Mouse (Mus musculus): ENCODE data around the gene Rgs7bp. TPM values are rescaled to one million over a fixed set of nuclear protein-coding genes. Genes with fewer than 3 reads are reported as not detected.

Rgs7bp gene
- total and polyA plus RNA-seq, 3 experiments = not detected

DNA sequence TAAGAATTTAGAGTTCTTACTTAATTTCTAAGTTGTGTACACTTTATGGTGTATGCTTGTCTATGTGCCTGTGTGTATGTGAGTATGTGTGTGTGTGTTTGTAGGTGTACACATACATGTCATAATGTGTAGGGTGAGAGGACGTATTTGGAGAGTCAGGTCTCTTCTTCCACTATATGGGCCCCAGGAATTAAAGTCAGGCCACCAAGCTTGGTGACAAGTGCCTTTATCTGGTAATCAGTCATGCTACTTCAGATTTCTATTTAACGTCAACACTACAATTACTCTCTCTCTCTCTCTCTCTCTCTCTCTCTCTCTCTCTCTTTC is 51.9 kb downstream of the Rgs7bp start:
- no peak overlapping the region for H3K4me3 ChIP-seq (replicated peaks in 1 of 3; ENCODE audit: low read depth in 2 of 3, low read length in 2 of 3, poor library complexity in 1 of 3)
- DNase-seq (ENCODE audit: extremely low read depth) = no peak
- no peak for TF ChIP-seq MAFK (IDR thresholded peaks at IDR 0.05; ENCODE audit: insufficient replicate concordance, low read length)
- TF ChIP-seq ETS1 (conservative IDR thresholded peaks at IDR 0.05; ENCODE audit: low read depth, low read length) = no peak
- TF ChIP-seq ELF1 (IDR thresholded peaks at IDR 0.05; ENCODE audit: low read depth, low read length) = no peak
- no peak for TF ChIP-seq NRF1 (IDR thresholded peaks at IDR 0.05; ENCODE audit: low read depth, low read length)
- TF ChIP-seq ZNF384 (IDR thresholded peaks at IDR 0.05; ENCODE audit: low read depth, low read length) = no peak
- no peak for TF ChIP-seq CTCF (conservative IDR thresholded peaks at IDR 0.05 in 1 of 2, IDR thresholded peaks at IDR 0.05 in 1 of 2; ENCODE audit: low read depth in 2 of 2, low read length in 2 of 2)
- no peak for TF ChIP-seq BHLHE40 (IDR thresholded peaks at IDR 0.05; ENCODE audit: low read depth, low read length)
- TF ChIP-seq MAZ (IDR thresholded peaks at IDR 0.05; ENCODE audit: low read depth, low read length) = no peak
- TF ChIP-seq MYC (IDR thresholded peaks at IDR 0.05; ENCODE audit: low read depth, low read length) = no peak
- in situ Hi-C loops (cut with MboI; ENCODE audit: low pct_ligation_motif_present, low pct_unique_long_range_greater_than_20kb, low sequenced_read_pairs) = no loop called here
- H3K9me3 ChIP-seq (replicated peaks; ENCODE audit: low read length) = no peaks in the 10 kb centered on the region
- no peaks in the 10 kb centered on the region for H3K4me1 ChIP-seq (ENCODE audit: control insufficient read depth in 1 of 2, insufficient read depth in 2 of 2)
- no peaks in the 10 kb centered on the region for H3K27me3 ChIP-seq (replicated peaks)
- H3K27ac ChIP-seq (ENCODE audit: insufficient read depth, low read depth) = no peak overlapping the region
- no peaks in the 10 kb centered on the region for H3K36me3 ChIP-seq (replicated peaks in 1 of 2; ENCODE audit: control insufficient read depth in 1 of 2, insufficient read depth in 1 of 2, low read length in 1 of 2)
- H3K9ac ChIP-seq (ENCODE audit: insufficient read depth, low read depth) = no peak overlapping the region
- no peaks in the 10 kb centered on the region for H3K79me2 ChIP-seq (replicated peaks; ENCODE audit: control insufficient read depth, extremely low read depth, insufficient read depth, poor library complexity, severe bottlenecking)
- dilution Hi-C loops (cut with MboI; ENCODE audit: extremely low pct_ligation_motif_present, extremely low pct_unique_long_range_greater_than_20kb, low sequenced_read_pairs) = no loop called here
- H3K4me2 ChIP-seq (ENCODE audit: insufficient read depth, low read depth, poor library complexity, severe bottlenecking) = no peak overlapping the region

DNA sequence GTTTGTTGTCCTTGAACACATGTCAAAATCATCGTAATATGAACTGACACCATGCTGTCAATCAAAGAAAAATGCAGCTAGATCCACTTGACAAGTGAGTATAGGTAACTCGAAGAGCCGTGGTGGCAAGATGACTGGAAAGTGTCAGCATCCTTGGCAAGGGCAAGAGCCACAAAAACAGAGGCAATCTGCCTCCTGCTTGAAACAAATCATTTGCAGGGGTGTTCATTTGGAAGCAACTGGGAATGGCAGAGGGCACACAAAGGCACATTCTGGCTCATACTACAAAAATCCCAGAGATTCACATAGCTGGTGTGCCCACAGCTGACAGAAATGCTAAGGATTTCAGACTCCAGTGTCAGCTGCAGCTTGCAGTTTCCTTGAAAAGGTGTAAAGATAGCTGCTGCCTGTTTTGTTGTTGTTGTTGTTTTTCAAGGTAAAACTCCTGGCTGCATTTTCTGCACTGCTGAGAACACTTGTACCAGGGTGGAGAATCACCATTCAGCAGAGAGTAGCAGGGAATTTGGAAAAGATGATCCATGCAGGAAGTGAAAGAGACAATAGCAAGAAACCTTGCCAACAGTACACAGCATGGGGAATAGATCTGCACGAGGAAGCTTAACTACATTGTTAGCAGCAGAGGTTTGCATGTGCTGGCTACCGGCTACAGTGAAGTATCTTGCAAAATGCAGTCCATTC is 52.4 kb downstream of the Rgs7bp start:
- H3K79me2 ChIP-seq (replicated peaks; ENCODE audit: control insufficient read depth, extremely low read depth, insufficient read depth, poor library complexity, severe bottlenecking) = no peaks in the 10 kb centered on the region
- no peak overlapping the region for H3K27ac ChIP-seq (ENCODE audit: insufficient read depth, low read depth)
- TF ChIP-seq POLR2A (IDR thresholded peaks at IDR 0.05; ENCODE audit: low read depth, low read length) (no peak), MEF2A (IDR thresholded peaks at IDR 0.05; ENCODE audit: borderline replicate concordance, low read depth, low read length) (no peak), HCFC1 (IDR thresholded peaks at IDR 0.05; ENCODE audit: low read depth, low read length) (no peak), E2F4 (IDR thresholded peaks at IDR 0.05; ENCODE audit: insufficient replicate concordance, low read depth, low read length) (no peak), MAX (IDR thresholded peaks at IDR 0.05; ENCODE audit: low read length) (no peak), ZNF384 (IDR thresholded peaks at IDR 0.05; ENCODE audit: low read depth, low read length) (no peak), SIN3A (IDR thresholded peaks at IDR 0.05; ENCODE audit: low read length) (no peak), MXI1 (IDR thresholded peaks at IDR 0.05; ENCODE audit: low read depth, low read length) (no peak), USF1 (IDR thresholded peaks at IDR 0.05; ENCODE audit: low read depth, low read length) (no peak), ZKSCAN1 (IDR thresholded peaks at IDR 0.05; ENCODE audit: borderline replicate concordance, low read depth, low read length) (no peak), EP300 (IDR thresholded peaks at IDR 0.05; ENCODE audit: low read length) (no peak), JUND (conservative IDR thresholded peaks at IDR 0.05; ENCODE audit: low read depth, low read length) (no peak), GABPA (IDR thresholded peaks at IDR 0.05; ENCODE audit: insufficient replicate concordance, low read depth, low read length) (no peak), POLR2AphosphoS2 (IDR thresholded peaks at IDR 0.05; ENCODE audit: low read depth, low read length) (no peak)
- no peaks in the 10 kb centered on the region for H3K4me1 ChIP-seq (ENCODE audit: control insufficient read depth in 1 of 2, insufficient read depth in 2 of 2)
- no peak overlapping the region for H3K4me2 ChIP-seq (ENCODE audit: insufficient read depth, low read depth, poor library complexity, severe bottlenecking)
- H3K9me3 ChIP-seq (replicated peaks; ENCODE audit: low read length) = no peaks in the 10 kb centered on the region
- in situ Hi-C loops (cut with MboI; ENCODE audit: low pct_ligation_motif_present, low pct_unique_long_range_greater_than_20kb, low sequenced_read_pairs) (no loop called here), dilution Hi-C loops (cut with MboI; ENCODE audit: extremely low pct_ligation_motif_present, extremely low pct_unique_long_range_greater_than_20kb, low sequenced_read_pairs) (no loop called here)
- no peak overlapping the region for H3K9ac ChIP-seq (ENCODE audit: insufficient read depth, low read depth)
- no peak for DNase-seq (ENCODE audit: extremely low read depth)
- H3K27me3 ChIP-seq (replicated peaks) = no peaks in the 10 kb centered on the region
- H3K4me3 ChIP-seq (replicated peaks in 1 of 3; ENCODE audit: low read depth in 2 of 3, low read length in 2 of 3, poor library complexity in 1 of 3) = no peak overlapping the region
- no peaks in the 10 kb centered on the region for H3K36me3 ChIP-seq (replicated peaks in 1 of 2; ENCODE audit: control insufficient read depth in 1 of 2, insufficient read depth in 1 of 2, low read length in 1 of 2)

Measured in CH12.LX (cell line).